Mouse (Mus musculus) heart, postnatal 4 days (tissue): ENCODE results near the gene Serpine1. TPM values are rescaled to one million over a fixed set of nuclear protein-coding genes. Genes with fewer than 3 reads are reported as not detected.

Source experiments
- DNase-seq: peaks from one replicate; pipeline ENCODE4 v3.0.0; 2021
- total RNA-seq, 2 experiments: library from RNA; stranded (reverse); gene quantifications; 2 replicates each; pipeline ENCODE4 v1.2.3; 2021

Gene Serpine1
- total RNA-seq, 2 experiments from 2014 or later: 13.4 to 14.0 TPM

GRCm38 (mm10) chr5:137051914-137052505 is 20.1 kb downstream of the Serpine1 start:
- no peak for DNase-seq

DNA sequence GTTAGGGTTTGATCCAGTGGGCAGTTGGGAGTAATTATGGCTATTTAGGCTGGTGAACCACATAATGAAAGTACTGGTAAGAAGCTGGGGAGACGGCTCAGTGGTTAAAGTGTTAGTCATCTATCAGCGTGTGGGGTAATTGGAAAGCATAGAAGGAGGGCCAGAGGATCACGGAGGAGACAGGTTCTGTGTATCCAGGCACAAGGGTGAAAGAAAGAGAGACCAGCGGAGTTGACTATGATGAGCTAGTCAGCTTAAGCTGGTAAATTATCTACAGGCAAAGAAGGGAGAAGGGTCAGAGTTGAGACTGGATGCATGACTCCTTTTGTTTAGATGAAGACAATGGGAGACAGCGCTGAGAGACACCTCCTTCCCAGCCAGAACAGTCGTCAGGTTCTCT is 20.9 kb downstream of the Serpine1 start:
- no peak for DNase-seq

GRCm38 (mm10) chr5:137046991-137047390 is 25.1 kb downstream of the Serpine1 start:
- DNase-seq: no peak

- DNase-seq: no peak
Measured at GRCm38 (mm10) chr5:137046324-137046718, 25.7 kb downstream of the Serpine1 start.

DNA sequence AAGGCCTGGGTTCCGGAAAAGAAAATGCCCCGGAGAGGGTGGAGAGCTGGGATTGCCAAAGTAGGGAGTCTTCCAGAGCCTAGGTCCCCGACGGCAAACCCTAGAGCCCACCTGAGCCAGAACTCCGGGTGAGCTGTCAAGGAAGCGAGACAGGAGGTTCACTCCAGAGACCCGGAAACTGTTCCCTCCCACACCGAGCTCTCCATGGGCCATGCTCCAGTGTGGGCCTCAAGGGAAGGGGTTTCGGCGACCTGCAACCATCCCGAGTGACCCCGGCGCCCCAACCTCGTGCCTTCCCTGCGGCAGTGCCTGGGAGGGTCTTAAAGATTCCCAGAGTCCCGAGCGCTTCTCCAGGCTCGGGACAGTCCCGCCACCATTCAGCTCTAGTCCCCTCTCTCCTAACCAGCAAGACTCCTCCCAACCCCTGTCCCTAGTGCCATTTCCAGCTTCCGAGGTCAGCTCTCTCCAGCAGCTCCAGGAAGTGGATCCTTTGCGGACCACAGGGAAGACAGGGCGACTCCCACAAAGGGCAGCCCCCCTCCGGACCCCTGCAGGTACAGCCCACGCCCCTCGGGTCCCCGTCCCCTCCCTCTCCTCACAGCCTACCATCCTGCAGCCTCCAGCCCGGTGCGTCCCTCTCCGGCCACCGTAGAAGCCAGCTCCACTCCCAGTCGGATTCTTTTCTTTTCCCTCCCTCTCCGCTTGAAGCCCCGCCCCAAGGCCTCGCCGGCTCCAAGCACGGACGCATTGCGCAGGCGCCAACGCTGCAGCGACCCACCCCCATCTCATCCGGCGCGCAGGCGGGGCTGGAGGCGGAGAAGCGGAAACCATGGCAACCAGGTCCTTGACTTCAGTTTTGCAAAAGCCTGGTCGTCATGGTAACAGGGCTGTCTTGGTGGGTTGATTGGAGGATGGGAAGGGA is 26.4 kb downstream of the Serpine1 start, which contains the start of gene Ap1s1:
Ap1s1 (minus strand) TSS at position 734 of the 922 bp plus-strand sequence.
- peak; percentile 99 for DNase-seq

GRCm38 (mm10) chr5:137043997-137044396 is 28.1 kb downstream of the Serpine1 start:
- DNase-seq: no peak

DNA sequence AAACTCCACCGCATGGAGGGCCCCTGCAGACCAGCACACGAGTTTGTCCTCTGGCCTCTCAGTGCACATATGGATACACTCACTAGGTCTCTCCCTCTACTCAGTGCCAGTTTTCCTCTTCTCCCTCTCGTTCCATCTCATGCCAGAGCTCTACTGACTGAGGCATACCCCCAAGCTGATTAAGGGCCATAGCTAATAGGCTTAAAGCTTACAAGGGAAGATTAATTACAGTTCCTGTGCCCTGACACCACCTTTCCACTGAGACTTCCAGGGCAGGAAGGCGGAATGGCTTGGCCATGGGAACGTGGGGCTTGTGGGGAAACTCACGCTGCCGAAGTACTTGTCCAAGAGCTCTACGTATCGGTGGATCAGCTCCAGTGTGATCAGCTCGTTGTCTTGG is 30.6 kb downstream of the Serpine1 start:
- no peak for DNase-seq

DNA sequence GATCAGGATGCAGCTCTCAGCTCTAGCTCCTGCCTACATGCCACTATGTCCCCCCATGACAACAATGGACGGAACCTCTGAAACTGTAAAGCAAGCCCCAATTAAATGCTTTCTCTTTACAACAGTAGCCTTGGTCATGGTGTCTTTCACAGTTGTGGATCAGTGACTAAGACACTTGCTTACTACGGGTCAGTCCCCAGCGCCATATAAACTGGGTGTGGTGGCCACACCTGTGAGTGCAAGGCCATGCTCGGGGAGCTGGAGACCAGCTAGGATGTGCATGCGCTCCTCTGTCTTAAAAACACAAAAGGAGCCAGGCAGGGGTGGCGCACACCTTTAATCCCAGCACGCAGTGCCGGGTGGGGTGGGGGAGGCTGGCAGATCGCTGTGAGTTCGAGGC is 32.6 kb downstream of the Serpine1 start:
- no peak for DNase-seq

DNA sequence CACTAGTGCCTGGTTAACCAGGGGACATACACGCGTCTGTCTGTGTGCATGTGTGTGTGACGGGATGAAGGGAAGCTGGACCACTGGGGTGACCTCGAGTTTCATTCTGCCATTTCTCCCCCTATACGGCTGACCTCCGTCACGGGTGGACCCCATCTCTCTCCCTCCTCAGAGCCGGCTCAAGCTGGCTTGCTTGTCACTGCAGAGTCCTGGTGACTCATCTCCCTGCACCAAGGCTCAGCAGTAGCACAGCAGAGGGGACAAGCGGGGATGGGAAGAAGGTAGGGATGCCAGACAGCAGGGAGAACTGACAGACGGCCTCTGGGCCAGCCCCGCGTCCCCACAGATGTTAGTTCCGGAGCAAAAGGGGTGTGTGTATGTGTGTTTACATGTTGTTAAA is 35.9 kb downstream of the Serpine1 start:
- DNase-seq: no peak

DNA sequence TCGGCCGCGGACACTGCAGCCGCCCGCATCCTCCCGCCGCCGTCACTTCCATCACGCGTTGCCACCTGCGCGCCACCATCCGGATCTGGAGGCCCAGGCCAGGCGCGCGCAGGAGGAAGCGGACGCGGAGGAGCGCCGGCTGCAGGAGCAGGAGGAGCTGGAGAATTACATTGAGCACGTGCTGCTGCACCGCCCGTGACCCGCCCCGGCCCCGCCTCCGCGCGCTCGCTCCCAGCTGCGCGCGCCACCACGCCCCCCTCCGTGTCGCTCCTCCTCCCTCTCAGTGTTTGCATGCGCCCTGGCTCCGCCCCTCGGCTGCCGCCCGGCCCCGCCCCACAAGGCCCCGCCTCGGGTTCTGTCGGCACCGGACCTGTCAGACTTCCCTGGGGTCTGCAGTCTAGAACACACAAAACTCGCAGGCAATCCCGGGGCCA is 39.4 kb downstream of the Serpine1 start:
- DNase-seq: peak; percentile 92

DNA sequence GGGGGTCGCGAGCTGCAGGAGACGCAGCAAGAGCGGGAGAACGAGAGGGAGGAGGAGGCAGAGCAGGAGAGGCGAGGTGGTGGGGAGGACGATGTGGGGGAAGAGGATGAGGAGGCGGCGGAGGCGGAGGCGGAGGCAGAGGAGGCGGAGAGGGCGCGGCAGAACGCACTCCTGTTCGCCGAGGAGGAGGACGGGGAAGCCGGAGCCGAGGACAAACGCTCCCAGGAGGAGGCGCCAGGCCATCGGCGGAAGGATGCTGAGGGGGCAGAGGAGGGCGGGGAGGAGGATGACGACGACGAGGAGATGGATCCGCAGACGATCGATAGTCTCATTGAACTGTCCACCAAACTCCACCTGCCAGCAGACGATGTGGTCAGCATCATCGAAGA is 40.0 kb downstream of the Serpine1 start:
- DNase-seq: peak; percentile 29

- peak; percentile 65 for DNase-seq
Measured at GRCm38 (mm10) chr5:137031076-137032032, 40.7 kb downstream of the Serpine1 start.

DNA sequence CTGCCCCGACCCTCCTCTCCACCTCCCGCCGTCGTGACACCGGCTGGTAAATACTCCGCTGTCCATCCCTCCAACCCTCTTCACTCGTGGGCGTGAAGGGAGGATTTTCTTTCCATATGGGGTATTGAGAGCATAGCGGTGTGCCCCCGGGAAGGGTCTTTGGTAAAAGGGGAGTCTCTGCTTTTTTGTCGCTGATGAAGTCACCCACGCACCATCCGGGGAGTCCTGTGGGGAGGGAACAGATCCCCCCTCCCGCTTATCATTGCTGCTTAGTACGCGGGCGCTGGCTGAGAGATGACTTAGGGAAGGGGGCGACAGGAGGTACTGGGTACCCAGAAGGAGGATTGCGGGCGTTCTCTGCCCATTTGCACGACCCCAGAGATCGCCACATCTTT is 41.7 kb downstream of the Serpine1 start:
- DNase-seq: no peak

GRCm38 (mm10) chr5:137029643-137030415 is 42.2 kb downstream of the Serpine1 start:
- peak; percentile 98 for DNase-seq

DNA sequence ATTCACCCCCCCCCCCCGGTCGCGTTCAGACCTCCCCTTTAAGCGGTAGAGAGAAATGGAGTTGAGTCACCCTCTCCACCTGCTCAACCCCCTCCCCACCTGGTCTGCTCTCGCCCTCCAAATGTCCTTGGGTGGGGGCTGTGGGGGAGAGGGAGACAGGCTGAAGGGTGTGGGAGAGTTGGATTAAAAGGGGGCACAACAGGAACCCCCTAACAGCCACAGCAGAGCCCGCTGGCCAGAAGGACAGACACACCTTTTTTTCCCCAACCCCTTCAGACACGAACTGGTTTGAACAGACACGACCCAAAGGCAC is 42.8 kb downstream of the Serpine1 start:
- no peak for DNase-seq

DNA sequence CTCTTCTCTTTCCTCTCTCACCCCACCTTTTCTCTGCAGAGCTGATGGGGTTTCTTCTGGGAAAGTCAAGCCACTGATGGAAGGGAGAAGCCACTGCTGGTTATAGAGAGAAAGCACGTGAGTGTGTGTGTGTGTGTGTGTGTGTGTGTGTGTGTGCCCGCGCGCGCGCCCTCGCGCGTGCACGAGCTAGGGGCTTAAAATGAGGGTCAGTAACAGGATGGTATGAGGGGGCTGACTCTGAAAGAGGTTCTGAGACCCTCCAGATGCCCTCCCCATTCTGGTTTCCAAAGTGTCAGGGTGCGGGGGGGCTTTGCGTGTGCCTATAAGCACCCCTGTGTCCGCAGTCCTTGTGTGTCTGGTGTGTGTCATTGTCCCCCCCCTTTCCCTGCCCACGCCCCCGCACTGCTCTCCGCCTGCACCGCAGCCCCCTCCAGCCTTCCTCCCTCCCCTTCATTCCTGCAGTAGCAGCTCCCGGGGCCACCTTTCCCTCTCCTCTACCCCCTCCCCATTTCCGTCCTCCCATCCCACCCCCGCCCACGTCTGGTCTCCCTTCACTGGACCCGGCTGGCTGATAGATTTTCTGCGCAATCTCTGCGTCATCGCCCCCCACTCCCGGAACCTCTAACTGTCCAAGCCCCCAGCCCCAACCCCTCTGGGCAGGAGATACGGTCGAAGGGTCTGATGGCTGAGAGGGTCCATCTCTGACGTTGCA is 43.4 kb downstream of the Serpine1 start:
- no peak for DNase-seq

- DNase-seq: no peak
Measured at GRCm38 (mm10) chr5:137026092-137026491, 46.0 kb downstream of the Serpine1 start, which contains the start of gene Vgf. Gene Vgf, plus strand, starts transcription at chr5:137026392.

- DNase-seq: peak; percentile 89
Measured at GRCm38 (mm10) chr5:137025132-137025531, 46.9 kb downstream of the Serpine1 start.

DNA sequence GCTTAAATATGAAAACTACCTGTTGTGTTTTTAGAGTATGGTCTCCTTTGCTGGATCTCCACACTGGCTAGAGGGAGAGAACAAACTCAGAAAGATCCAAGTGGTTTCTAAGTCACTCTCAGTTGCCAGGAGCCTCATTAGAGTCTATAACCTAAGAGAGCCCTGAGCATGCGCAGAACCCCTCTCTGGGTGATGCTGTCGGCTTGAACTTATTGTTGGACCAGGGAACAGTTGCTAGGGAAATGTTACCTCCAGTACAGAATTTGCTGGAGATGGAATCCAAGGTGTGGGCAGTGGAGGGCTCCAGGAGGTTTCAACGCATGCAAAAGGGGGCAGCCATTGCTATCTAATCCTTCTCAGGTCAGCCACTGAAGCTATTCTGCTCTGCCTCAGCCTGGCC is 47.8 kb downstream of the Serpine1 start:
- DNase-seq: no peak

DNA sequence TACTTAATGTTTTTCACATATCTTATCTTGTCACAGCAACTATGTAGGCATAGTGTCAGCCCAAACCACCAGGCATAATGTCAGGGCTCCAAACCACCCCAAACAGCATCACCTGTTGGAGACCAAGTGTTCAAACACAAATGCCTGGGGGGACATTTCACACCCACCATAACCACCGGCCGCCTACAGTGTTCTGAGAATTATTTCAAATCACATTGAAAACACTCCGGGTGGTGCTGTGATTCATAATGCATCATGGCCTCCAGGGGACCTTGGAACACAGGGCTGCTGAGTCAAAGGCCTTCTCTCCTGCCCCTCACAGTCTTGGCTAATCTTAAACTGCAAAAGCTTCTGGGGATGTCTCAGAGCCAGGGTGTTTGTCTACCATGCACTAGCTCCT is 56.2 kb downstream of the Serpine1 start:
- no peak for DNase-seq

GRCm38 (mm10) chr5:137012401-137012950 is 59.6 kb downstream of the Serpine1 start:
- no peak for DNase-seq
